Mouse (Mus musculus): Measurements from ENCODE around the gene Zfp710. TPM values are rescaled to one million over a fixed set of nuclear protein-coding genes. Genes with fewer than 3 reads are reported as not detected.

Gene Zfp710
- total and polyA plus RNA-seq, 3 experiments, result 7.6 to 16.2 (median 14.4) TPM

DNA sequence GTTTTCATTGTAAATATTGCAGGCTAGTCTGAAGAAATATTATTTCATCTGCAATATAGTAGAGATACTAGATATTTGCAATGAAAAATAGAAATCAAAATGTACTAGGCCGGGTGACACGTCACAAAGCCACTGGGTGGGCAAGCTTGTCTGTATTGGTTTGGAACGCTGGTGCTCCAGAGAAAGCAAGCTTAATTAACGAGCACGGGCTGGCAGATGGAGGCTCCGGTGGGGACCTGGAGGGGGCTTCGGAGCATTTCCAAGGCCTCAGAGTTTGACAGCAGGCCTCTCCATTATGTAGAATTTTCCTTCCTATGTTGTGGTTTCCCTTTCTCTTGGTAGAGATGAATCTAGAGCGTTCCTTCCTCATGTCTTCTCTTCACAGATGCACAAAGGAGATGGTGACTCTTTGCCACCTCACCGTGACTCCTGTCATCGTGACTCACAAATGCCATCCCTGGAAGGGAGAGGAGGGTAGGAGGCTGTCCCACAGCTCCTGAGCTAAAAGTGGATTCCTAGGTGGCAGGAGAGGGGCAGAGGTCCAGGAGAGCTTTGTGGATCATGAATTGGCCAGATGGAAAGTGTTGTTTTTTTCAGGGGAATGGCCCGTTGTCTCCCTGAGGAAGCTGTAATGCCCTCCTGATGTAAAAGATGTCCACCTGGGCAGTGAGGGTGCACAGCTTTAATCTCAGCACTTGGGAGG is 22.1 kb upstream of the Zfp710 start:
- no peak for DNase-seq (ENCODE audit: extremely low read depth)
- no peak for TF ChIP-seq ZC3H11A (IDR thresholded peaks at IDR 0.05; ENCODE audit: low read depth, low read length)
- no peak for TF ChIP-seq ZKSCAN1 (IDR thresholded peaks at IDR 0.05; ENCODE audit: borderline replicate concordance, low read depth, low read length)
- TF ChIP-seq IRF4 (IDR thresholded peaks at IDR 0.05; ENCODE audit: low read depth, low read length), result no peak
- TF ChIP-seq TCF12 (IDR thresholded peaks at IDR 0.05; ENCODE audit: low read depth, low read length), result no peak
- TF ChIP-seq UBTF (IDR thresholded peaks at IDR 0.05; ENCODE audit: low read depth, low read length), result no peak
- TF ChIP-seq NELFE (IDR thresholded peaks at IDR 0.05; ENCODE audit: low read depth, low read length), result no peak
- TF ChIP-seq CHD1 (IDR thresholded peaks at IDR 0.05; ENCODE audit: low read depth, low read length), result no peak
- no peak for TF ChIP-seq KAT2A (IDR thresholded peaks at IDR 0.05; ENCODE audit: insufficient replicate concordance, low read length)
- no peak for TF ChIP-seq USF2 (conservative IDR thresholded peaks at IDR 0.05; ENCODE audit: low read depth, low read length)
- no peak for TF ChIP-seq USF1 (IDR thresholded peaks at IDR 0.05; ENCODE audit: low read depth, low read length)
- TF ChIP-seq POLR2AphosphoS2 (IDR thresholded peaks at IDR 0.05; ENCODE audit: low read depth, low read length), result no peak
- TF ChIP-seq ZNF384 (IDR thresholded peaks at IDR 0.05; ENCODE audit: low read depth, low read length), result no peak
- TF ChIP-seq SIN3A (IDR thresholded peaks at IDR 0.05; ENCODE audit: low read length), result no peak
- TF ChIP-seq BHLHE40 (IDR thresholded peaks at IDR 0.05; ENCODE audit: low read depth, low read length), result no peak
- no peak for TF ChIP-seq NRF1 (IDR thresholded peaks at IDR 0.05; ENCODE audit: low read depth, low read length)
- TF ChIP-seq MEF2A (IDR thresholded peaks at IDR 0.05; ENCODE audit: borderline replicate concordance, low read depth, low read length), result no peak
- no peak for TF ChIP-seq HCFC1 (IDR thresholded peaks at IDR 0.05; ENCODE audit: low read depth, low read length)
- TF ChIP-seq TBP (conservative IDR thresholded peaks at IDR 0.05; ENCODE audit: low read depth, low read length), result no peak
- TF ChIP-seq GABPA (IDR thresholded peaks at IDR 0.05; ENCODE audit: insufficient replicate concordance, low read depth, low read length), result no peak
- TF ChIP-seq MYC (IDR thresholded peaks at IDR 0.05; ENCODE audit: low read depth, low read length), result no peak
- H3K4me1 ChIP-seq (ENCODE audit: control insufficient read depth in 1 of 2, insufficient read depth in 2 of 2), result no peaks in the 10 kb centered on the region
- no peaks in the 10 kb centered on the region for H3K79me2 ChIP-seq (replicated peaks; ENCODE audit: control insufficient read depth, extremely low read depth, insufficient read depth, poor library complexity, severe bottlenecking)
- H3K27me3 ChIP-seq (replicated peaks), result no peaks in the 10 kb centered on the region
- H3K9ac ChIP-seq (ENCODE audit: insufficient read depth, low read depth), result no peak overlapping the region
- no peaks in the 10 kb centered on the region for H3K9me3 ChIP-seq (replicated peaks; ENCODE audit: low read length)
- in situ Hi-C loops (cut with MboI; ENCODE audit: low pct_ligation_motif_present, low pct_unique_long_range_greater_than_20kb, low sequenced_read_pairs) (loop anchor here (25.0 kb wide), 1 partner anchor 260 kb away; the partner anchor contains the start of genes Ngrn and Vps33b), dilution Hi-C loops (cut with MboI; ENCODE audit: extremely low pct_ligation_motif_present, extremely low pct_unique_long_range_greater_than_20kb, low sequenced_read_pairs) (no loop called here)
- no peak overlapping the region for H3K27ac ChIP-seq (ENCODE audit: insufficient read depth, low read depth)
- no peaks in the 10 kb centered on the region for H3K36me3 ChIP-seq (replicated peaks in 1 of 2; ENCODE audit: control insufficient read depth in 1 of 2, insufficient read depth in 1 of 2, low read length in 1 of 2)
- H3K4me3 ChIP-seq (replicated peaks in 1 of 3; ENCODE audit: low read depth in 2 of 3, low read length in 2 of 3, poor library complexity in 1 of 3), result no peak overlapping the region
- no peak overlapping the region for H3K4me2 ChIP-seq (ENCODE audit: insufficient read depth, low read depth, poor library complexity, severe bottlenecking)

Measured in CH12.LX (cell line).